Mouse (Mus musculus): ENCODE data around the gene C1ql1. TPM values are rescaled to one million over a fixed set of nuclear protein-coding genes. Genes with fewer than 3 reads are reported as not detected.

C1ql1 gene
- polyA plus RNA-seq, 1 experiment from 2014 or later, result 6.7 TPM

Other genes starting within 250 kb of the C1ql1 start
- 52.7 and 55.4 TPM in 2 replicates for gene Ccdc43, start 248.9 kb downstream of the C1ql1 start, polyA plus RNA-seq (2014; fragmentation: Nextera tagmentation; extraction: Ambion mirVana)
- gene Adam11, start 185.2 kb downstream of the C1ql1 start, polyA plus RNA-seq (2014; fragmentation: Nextera tagmentation; extraction: Ambion mirVana), result 3.5 and 7.8 TPM in 2 replicates
- 63.0 and 69.6 TPM in 2 replicates for gene Gjc1, start 127.0 kb downstream of the C1ql1 start, polyA plus RNA-seq (2014; fragmentation: Nextera tagmentation; extraction: Ambion mirVana)
- gene Higd1b, start 110.8 kb downstream of the C1ql1 start, polyA plus RNA-seq (2014; fragmentation: Nextera tagmentation; extraction: Ambion mirVana), result 0.44 TPM in 1 of 2 replicates, not detected in the other
- gene Eftud2, start 65.7 kb downstream of the C1ql1 start, polyA plus RNA-seq (2014; fragmentation: Nextera tagmentation; extraction: Ambion mirVana), result 159 and 250 TPM in 2 replicates
- 1.1 and 1.8 TPM in 2 replicates for gene Ccdc103, start 65.5 kb downstream of the C1ql1 start, polyA plus RNA-seq (2014; fragmentation: Nextera tagmentation; extraction: Ambion mirVana)
- not detected in 2 replicates for gene Fam187a, start 61.5 kb downstream of the C1ql1 start, polyA plus RNA-seq (2014; fragmentation: Nextera tagmentation; extraction: Ambion mirVana)
- gene Gfap, start 45.8 kb downstream of the C1ql1 start, polyA plus RNA-seq (2014; fragmentation: Nextera tagmentation; extraction: Ambion mirVana), result 0.29 and 0.31 TPM in 2 replicates
- 8.3 and 13.0 TPM in 2 replicates for gene Kif18b, start 21.6 kb downstream of the C1ql1 start, polyA plus RNA-seq (2014; fragmentation: Nextera tagmentation; extraction: Ambion mirVana)
- 54.7 and 63.6 TPM in 2 replicates for gene Nmt1, start 81.5 kb upstream of the C1ql1 start, polyA plus RNA-seq (2014; fragmentation: Nextera tagmentation; extraction: Ambion mirVana)
- 225 and 229 TPM in 2 replicates for gene Dcakd, start 81.6 kb upstream of the C1ql1 start, polyA plus RNA-seq (2014; fragmentation: Nextera tagmentation; extraction: Ambion mirVana)
- 3.2 and 4.4 TPM in 2 replicates for gene Plcd3, start 155.0 kb upstream of the C1ql1 start, polyA plus RNA-seq (2014; fragmentation: Nextera tagmentation; extraction: Ambion mirVana)
- 15.8 and 16.9 TPM in 2 replicates for gene Acbd4, start 155.0 kb upstream of the C1ql1 start, polyA plus RNA-seq (2014; fragmentation: Nextera tagmentation; extraction: Ambion mirVana)
- 7.1 and 8.9 TPM in 2 replicates for gene Hexim1, start 169.5 kb upstream of the C1ql1 start, polyA plus RNA-seq (2014; fragmentation: Nextera tagmentation; extraction: Ambion mirVana)
- gene Hexim2, start 185.7 kb upstream of the C1ql1 start, polyA plus RNA-seq (2014; fragmentation: Nextera tagmentation; extraction: Ambion mirVana), result 8.3 and 10.3 TPM in 2 replicates
- gene Fmnl1, start 224.4 kb upstream of the C1ql1 start, polyA plus RNA-seq (2014; fragmentation: Nextera tagmentation; extraction: Ambion mirVana), result 1.1 and 4.0 TPM in 2 replicates